Mouse (Mus musculus) limb, embryonic 14.5 days (tissue): Measurements from ENCODE around the gene Acsm3. TPM values are rescaled to one million over a fixed set of nuclear protein-coding genes. Genes with fewer than 3 reads are reported as not detected.

Experiments
- ATAC-seq: fragments of 200-750 bp; cut with Nextera tagmentation; 2 replicates; pipeline ENCODE4 v1.8.0; 2017; ENCODE audit warnings: low read depth, moderate number of reproducible peaks, moderate TSS enrichment; ENCODE audit not compliant: low FRiP score
- DNase-seq: peaks from one replicate; pipeline ENCODE4 v3.0.0-alpha.2; 2015; ENCODE audit warnings: low spot score
- H3K27ac ChIP-seq: fragments of 300-500 bp; sonication (generic); replicated peaks from 2 replicates; pipeline ENCODE4 v1.5.1; 2014; ENCODE audit warnings: low read depth, mild to moderate bottlenecking, low read length, moderate library complexity, mixed read lengths
- H3K27me3 ChIP-seq: fragments of 300-500 bp; sonication (generic); 2 replicates; pipeline ENCODE4 v1.6.1; 2014; ENCODE audit warnings: low read length, mixed read lengths; ENCODE audit not compliant: control insufficient read depth, insufficient read depth
- H3K36me3 ChIP-seq: fragments of 300-500 bp; sonication (generic); 2 replicates; pipeline ENCODE4 v1.6.1; 2014; ENCODE audit warnings: mild to moderate bottlenecking, low read length, moderate library complexity, mixed read lengths; ENCODE audit not compliant: control insufficient read depth, insufficient read depth
- H3K4me1 ChIP-seq: fragments of 300-500 bp; sonication (generic); 2 replicates; pipeline ENCODE4 v1.6.1; 2014; ENCODE audit warnings: antibody characterized with exemption, low read length, mixed read lengths; ENCODE audit not compliant: control insufficient read depth, insufficient read depth
- H3K4me2 ChIP-seq: fragments of 300-500 bp; sonication (generic); replicated peaks from 2 replicates; pipeline ENCODE4 v1.6.1; 2014; ENCODE audit warnings: low read depth, mild to moderate bottlenecking, low read length, moderate library complexity; ENCODE audit not compliant: severe bottlenecking
- H3K4me3 ChIP-seq: fragments of 300-500 bp; sonication (generic); replicated peaks from 2 replicates; pipeline ENCODE4 v1.5.1; 2014; ENCODE audit warnings: low read length
- H3K9ac ChIP-seq: fragments of 300-500 bp; sonication (generic); 2 replicates; pipeline ENCODE4 v1.6.1; 2014; ENCODE audit warnings: mild to moderate bottlenecking, low read depth, low read length, moderate library complexity; ENCODE audit not compliant: severe bottlenecking
- H3K9me3 ChIP-seq: fragments of 300-500 bp; sonication (generic); 2 replicates; pipeline ENCODE4 v1.6.1; 2016; ENCODE audit warnings: low read length; ENCODE audit not compliant: control insufficient read depth
- POLR2A ChIP-seq: fragments of 200-500 bp; IDR thresholded peaks from 2 replicates; pipeline ENCODE4 v1.8.0; 2012; ENCODE audit warnings: inconsistent platforms, mild to moderate bottlenecking, moderate library complexity, borderline replicate concordance; ENCODE audit not compliant: insufficient read depth, insufficient read length; ENCODE audit errors: extremely low read depth
- WGBS: fragments of 180-500 bp; shearing (Covaris S2); extraction: QIAGEN DNeasy Blood & Tissue Kit; methylation state at CpG from one replicate; pipeline ENCODE4 v1.1.7; 2014; 5-methylcytosine and 5-hydroxymethylcytosine counted together
- polyA plus RNA-seq, 2 experiments: library from polyadenylated mRNA; depleted of rRNA in 1 of 2; stranded (reverse) in 1 of 2; unstranded in 1 of 2; fragments of >200 nt; fragmentation: Nextera tagmentation in 1 of 2; extraction: Ambion mirVana in 1 of 2; gene quantifications; 2 replicates each; pipeline versions ENCODE4 v1.2.1 to v1.2.3; 2012 to 2014

Gene Acsm3
- polyA plus RNA-seq, 2 experiments: 0.28 to 1.6 TPM

DNA sequence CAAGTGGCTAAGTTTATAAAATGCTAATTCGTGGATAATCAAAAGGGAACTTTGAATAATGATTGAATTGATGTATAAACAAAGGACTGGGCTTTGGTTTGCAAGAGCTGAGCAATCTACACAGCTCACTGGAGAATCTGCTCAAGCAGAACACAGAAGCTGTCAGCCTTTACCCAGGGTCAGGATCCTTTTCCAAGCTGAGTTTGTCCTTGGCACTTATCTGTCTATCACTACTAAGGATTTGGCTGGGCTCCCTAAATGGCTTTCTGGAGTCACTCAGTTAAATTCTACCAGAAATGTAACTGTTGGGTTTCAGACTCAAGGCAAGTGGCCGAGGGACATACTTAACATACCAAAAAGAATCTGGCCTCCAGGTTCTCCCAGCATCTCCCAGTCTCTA, 10.8 kb upstream of the Acsm3 start:
- H3K36me3 ChIP-seq: no peaks in the 10 kb centered on the region
- DNase-seq: no peak
- no peaks in the 10 kb centered on the region for H3K9me3 ChIP-seq
- no peak overlapping the region for H3K9ac ChIP-seq
- no peak for TF ChIP-seq POLR2A
- 67% methylated on average over 2 of the region's 2 CpGs for WGBS
- no peaks in the 10 kb centered on the region for H3K27me3 ChIP-seq
- no peak overlapping the region for H3K27ac ChIP-seq
- ATAC-seq: no peak
- H3K4me1 ChIP-seq: no peaks in the 10 kb centered on the region
- H3K4me2 ChIP-seq: no peak overlapping the region
- H3K4me3 ChIP-seq: no peak overlapping the region

DNA sequence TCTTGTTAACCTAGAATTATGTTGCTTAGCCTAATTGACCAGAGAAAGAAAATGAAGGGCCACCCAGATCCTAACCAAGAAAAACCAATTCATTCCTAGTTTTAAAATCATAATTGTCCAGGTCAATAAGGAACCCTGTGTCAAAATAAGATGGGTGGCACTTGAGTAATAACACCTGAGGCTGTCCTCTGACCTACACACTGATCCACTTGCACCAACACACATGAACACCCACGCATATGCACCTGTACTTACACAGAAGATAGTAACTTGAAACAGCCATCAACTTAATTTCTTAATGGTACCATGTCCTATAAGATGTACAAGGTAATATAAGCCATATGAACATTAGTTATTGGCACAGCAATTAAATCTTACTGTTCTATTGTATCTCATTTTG, 7.0 kb upstream of the Acsm3 start:
- no peaks in the 10 kb centered on the region for H3K9me3 ChIP-seq
- H3K27me3 ChIP-seq: no peaks in the 10 kb centered on the region
- H3K4me2 ChIP-seq: no peak overlapping the region
- WGBS: 82% methylated on average over 1 of the region's 1 CpGs
- TF ChIP-seq POLR2A: no peak
- no peak overlapping the region for H3K27ac ChIP-seq
- no peak overlapping the region for H3K4me3 ChIP-seq
- H3K9ac ChIP-seq: no peak overlapping the region
- H3K4me1 ChIP-seq: no peaks in the 10 kb centered on the region
- no peaks in the 10 kb centered on the region for H3K36me3 ChIP-seq
- ATAC-seq: no peak
- DNase-seq: no peak

DNA sequence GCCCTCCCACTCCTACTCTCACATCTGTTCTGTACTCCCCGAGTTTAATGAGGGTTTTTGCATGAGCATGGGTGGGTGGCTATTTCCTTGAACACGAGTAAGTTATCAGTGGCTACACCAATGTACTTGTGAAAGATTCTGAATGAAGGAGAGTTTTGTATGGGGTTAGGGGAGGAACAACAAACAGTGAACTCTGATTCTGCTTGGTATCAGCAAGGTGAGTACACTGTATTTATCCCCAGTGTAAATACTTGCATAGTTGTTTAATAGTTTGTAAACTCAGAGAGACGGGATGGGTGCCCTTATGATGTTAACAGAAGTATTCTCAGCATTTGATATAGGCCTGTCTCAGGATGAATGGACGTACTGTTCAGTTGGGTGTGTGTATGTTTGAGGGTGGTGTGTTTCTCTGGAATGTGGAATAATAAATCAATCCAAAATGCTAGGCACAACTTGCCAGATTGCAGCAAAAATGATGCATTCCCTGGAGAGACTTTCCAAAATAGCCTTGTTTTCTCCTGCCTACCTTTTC, 1.5 kb downstream of the Acsm3 start:
- WGBS: 51% methylated on average over 4 of the region's 4 CpGs
- no peak overlapping the region for H3K4me2 ChIP-seq
- no peak for TF ChIP-seq POLR2A

DNA sequence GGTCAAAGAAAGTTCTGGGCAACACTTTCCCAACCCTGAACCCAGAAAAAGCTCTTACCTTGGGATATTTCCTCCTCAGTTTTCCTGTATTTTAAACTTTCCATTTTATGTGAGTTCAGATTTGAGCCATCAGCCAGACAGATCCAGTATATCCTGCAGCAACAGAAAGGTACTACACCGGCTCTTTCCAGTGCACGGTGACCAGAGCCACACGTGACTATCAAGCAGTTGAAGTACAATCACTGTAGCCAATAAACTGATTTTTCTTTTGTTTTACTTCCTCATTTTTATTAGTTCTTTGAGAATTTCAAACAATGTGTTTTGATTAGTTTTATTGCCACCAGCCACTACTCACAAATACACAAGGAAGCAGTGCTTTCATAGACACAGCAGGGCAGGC, 3.7 kb downstream of the Acsm3 start:
- H3K36me3 ChIP-seq: no peaks in the 10 kb centered on the region
- no peak overlapping the region for H3K27ac ChIP-seq
- no peaks in the 10 kb centered on the region for H3K4me1 ChIP-seq
- DNase-seq (no peak), ATAC-seq (no peak)
- H3K4me3 ChIP-seq: no peak overlapping the region
- no peak for TF ChIP-seq POLR2A
- no peaks in the 10 kb centered on the region for H3K27me3 ChIP-seq
- no peaks in the 10 kb centered on the region for H3K9me3 ChIP-seq
- no peak overlapping the region for H3K9ac ChIP-seq
- H3K4me2 ChIP-seq: no peak overlapping the region
- 82% methylated on average over 3 of the region's 3 CpGs for WGBS

More for the DNA sequence above, 1.5 kb downstream of the Acsm3 start:
- Histone ChIP-seq H3K9me3 (no peaks in the 10 kb centered on the region), H3K27ac (no peak overlapping the region), H3K27me3 (no peaks in the 10 kb centered on the region), H3K4me3 (no peak overlapping the region), H3K4me1 (no peaks in the 10 kb centered on the region), H3K9ac (no peak overlapping the region), H3K36me3 (no peaks in the 10 kb centered on the region)
- DNase-seq (no peak), ATAC-seq (no peak)

DNA sequence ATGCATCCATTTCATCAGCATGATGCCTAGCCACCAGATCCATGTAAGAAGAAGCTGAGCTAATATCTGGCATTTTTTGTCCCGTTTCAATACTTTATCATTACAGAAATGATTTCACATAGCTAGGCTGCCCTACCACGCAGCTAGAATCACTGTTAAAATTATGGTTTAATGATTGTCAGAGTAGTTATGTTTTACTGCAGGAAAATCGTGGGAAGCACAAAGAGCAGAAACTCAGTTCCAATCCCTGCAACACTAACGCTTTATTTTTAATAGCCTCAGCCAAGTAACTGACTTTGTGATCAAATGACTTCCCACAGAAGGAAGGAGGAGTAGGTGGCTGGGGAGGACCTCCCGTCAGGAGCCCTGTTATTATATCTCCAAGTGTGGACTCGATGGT, 6.3 kb downstream of the Acsm3 start:
- no peak overlapping the region for H3K4me3 ChIP-seq
- no peak overlapping the region for H3K27ac ChIP-seq
- DNase-seq (no peak), ATAC-seq (no peak)
- no peaks in the 10 kb centered on the region for H3K36me3 ChIP-seq
- H3K4me1 ChIP-seq: no peaks in the 10 kb centered on the region
- no peaks in the 10 kb centered on the region for H3K9me3 ChIP-seq
- H3K27me3 ChIP-seq: no peaks in the 10 kb centered on the region
- TF ChIP-seq POLR2A: no peak
- no peak overlapping the region for H3K4me2 ChIP-seq
- no peak overlapping the region for H3K9ac ChIP-seq
- 71% methylated on average over 6 of the region's 6 CpGs for WGBS

DNA sequence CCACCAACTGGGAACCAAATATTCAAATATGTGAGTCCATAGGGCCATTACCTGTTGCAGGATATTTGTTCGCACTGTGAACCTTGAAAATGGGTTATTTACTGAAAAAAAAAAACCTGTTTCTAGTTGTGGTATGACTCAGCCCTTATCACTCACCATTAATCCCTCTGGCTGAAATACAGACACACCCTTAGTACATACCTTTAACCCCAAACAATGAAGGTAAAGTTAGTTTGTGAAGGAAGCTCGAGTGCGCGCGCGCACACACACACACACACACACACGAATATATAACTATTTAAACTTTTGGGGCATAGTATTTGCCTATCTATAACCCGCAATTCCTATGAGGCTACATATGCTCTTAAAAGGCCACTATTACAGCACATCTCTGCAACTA, 9.2 kb downstream of the Acsm3 start:
- Histone ChIP-seq H3K36me3 (no peaks in the 10 kb centered on the region), H3K9ac (no peak overlapping the region), H3K9me3 (no peaks in the 10 kb centered on the region), H3K27me3 (no peaks in the 10 kb centered on the region), H3K4me1 (no peaks in the 10 kb centered on the region), H3K4me3 (no peak overlapping the region), H3K4me2 (no peak overlapping the region), H3K27ac (no peak overlapping the region)
- ATAC-seq: no peak
- 92% methylated on average over 8 of the region's 8 CpGs for WGBS
- DNase-seq: no peak
- no peak for TF ChIP-seq POLR2A
